Mouse (Mus musculus) stomach, embryonic 16.5 days (tissue): ENCODE data around the gene Fcgr4. TPM values are rescaled to one million over a fixed set of nuclear protein-coding genes. Genes with fewer than 3 reads are reported as not detected.
"Not testable (repeated sequence)": the region's sequence is repeated elsewhere in the genome, so short reads cannot be mapped to it uniquely, and the experiment has no call there.

ENCODE experiments used
- ATAC-seq: fragments of 200-750 bp; cut with Nextera tagmentation; 2 replicates; pipeline ENCODE4 v1.8.0; 2017; ENCODE audit warnings: moderate number of reproducible peaks, moderate TSS enrichment; ENCODE audit not compliant: insufficient read depth, low FRiP score
- H3K27ac ChIP-seq: fragments of 300-500 bp; sonication (generic); 2 replicates; pipeline ENCODE4 v1.5.1; 2014; ENCODE audit warnings: low read length
- H3K27me3 ChIP-seq: fragments of 300-500 bp; sonication (generic); 2 replicates; pipeline ENCODE4 v1.6.1; 2014; ENCODE audit warnings: low read length, control low read depth, mixed read lengths; ENCODE audit not compliant: control insufficient read depth, insufficient read depth
- H3K36me3 ChIP-seq: fragments of 300-500 bp; sonication (generic); 2 replicates; pipeline ENCODE4 v1.6.1; 2014; ENCODE audit warnings: low read length; ENCODE audit not compliant: control insufficient read depth, insufficient read depth
- H3K4me1 ChIP-seq: fragments of 300-500 bp; sonication (generic); 2 replicates; pipeline ENCODE4 v1.6.1; 2014; ENCODE audit warnings: low read length, control low read depth, mixed read lengths; ENCODE audit not compliant: control insufficient read depth, insufficient read depth
- H3K4me2 ChIP-seq: fragments of 300-500 bp; sonication (generic); 2 replicates; pipeline ENCODE4 v1.6.1; 2014; ENCODE audit warnings: low read depth, low read length, mixed read lengths
- H3K4me3 ChIP-seq: fragments of 300-500 bp; sonication (generic); replicated peaks from 2 replicates; pipeline ENCODE4 v1.5.1; 2014; ENCODE audit warnings: mild to moderate bottlenecking, low read length
- H3K9ac ChIP-seq: fragments of 300-500 bp; sonication (generic); 2 replicates; pipeline ENCODE4 v1.6.1; 2014; ENCODE audit warnings: low read length
- H3K9me3 ChIP-seq: fragments of 300-500 bp; sonication (generic); replicated peaks from 2 replicates; pipeline ENCODE4 v1.6.1; 2016; ENCODE audit warnings: low read length, control low read depth; ENCODE audit not compliant: control insufficient read depth
- WGBS: fragments of 180-500 bp; shearing (Covaris S2); extraction: QIAGEN DNeasy Blood & Tissue Kit; methylation state at CpG from one replicate; pipeline ENCODE4 v1.1.7; 2014; 5-methylcytosine and 5-hydroxymethylcytosine counted together
- polyA plus RNA-seq: library from polyadenylated mRNA; unstranded; fragments of >200 nt; fragmentation: Nextera tagmentation; extraction: Ambion mirVana; gene quantifications from 2 replicates; pipeline ENCODE4 v1.2.1, GENCODE M21; 2015

Gene Fcgr4
- polyA plus RNA-seq, 1 experiment from 2014 or later, result 1.5 TPM

- no peaks in the 10 kb centered on the region for H3K9me3 ChIP-seq
- no peak for ATAC-seq
- no peak overlapping the region for H3K4me2 ChIP-seq
- no peak overlapping the region for H3K4me3 ChIP-seq
- H3K27me3 ChIP-seq, result no peaks in the 10 kb centered on the region
- H3K4me1 ChIP-seq, result no peaks in the 10 kb centered on the region
- 79% methylated on average over 5 of the region's 5 CpGs for WGBS
- H3K9ac ChIP-seq, result no peak overlapping the region
- no peak overlapping the region for H3K27ac ChIP-seq
- no peaks in the 10 kb centered on the region for H3K36me3 ChIP-seq
These were observed 38.5 kb downstream of the Fcgr4 start for GRCm38 (mm10) chr1:171057253-171057652.

GRCm38 (mm10) chr1:171059203-171059602 lies 40.5 kb downstream of the Fcgr4 start:
- no peak for ATAC-seq
- no peak overlapping the region for H3K9ac ChIP-seq
- no peak overlapping the region for H3K4me3 ChIP-seq
- WGBS, result 53% methylated on average over 2 of the region's 2 CpGs
- no peaks in the 10 kb centered on the region for H3K36me3 ChIP-seq
- no peaks in the 10 kb centered on the region for H3K4me1 ChIP-seq
- no peak overlapping the region for H3K27ac ChIP-seq
- H3K9me3 ChIP-seq, result no peaks in the 10 kb centered on the region
- 0 out of 2 replicates have a peak, but pooled peaks cover 4% of the 10 kb centered on the region for H3K27me3 ChIP-seq
- H3K4me2 ChIP-seq, result no peak overlapping the region

- no peaks in the 10 kb centered on the region for H3K36me3 ChIP-seq
- WGBS, result 20% methylated on average over 10 of the region's 10 CpGs
- H3K4me1 ChIP-seq, result 0 out of 2 replicates have a peak, but pooled peaks cover 2% of the 10 kb centered on the region
- ATAC-seq, result no peak
- peak overlapping the region; percentile 31; the same call in 1 of the 2 replicates for H3K27ac ChIP-seq
- H3K9me3 ChIP-seq, result no peaks in the 10 kb centered on the region
- no peak overlapping the region for H3K9ac ChIP-seq
- H3K4me3 ChIP-seq, result no peak overlapping the region
- peak overlapping the region; percentile 16 for H3K4me2 ChIP-seq
- peaks cover 7% of the 10 kb centered on the region; the same call in 1 of the 2 replicates for H3K27me3 ChIP-seq
These were observed 41.7 kb downstream of the Fcgr4 start for GRCm38 (mm10) chr1:171060392-171060791.

- 60% methylated on average over 3 of the region's 3 CpGs for WGBS
These were observed 42.8 kb downstream of the Fcgr4 start for GRCm38 (mm10) chr1:171061566-171061965.

GRCm38 (mm10) chr1:171063569-171064490 lies 45.1 kb downstream of the Fcgr4 start:
- not testable (repeated sequence) for H3K9me3 ChIP-seq, H3K27ac ChIP-seq, H3K36me3 ChIP-seq, H3K4me1 ChIP-seq
- peak; percentile 79 for ATAC-seq
- Histone ChIP-seq H3K27me3 (peaks cover 14% of the 10 kb centered on the region), H3K9ac (peak overlapping the region; percentile 22; the same call in 1 of the 2 replicates), H3K4me3 (peak overlapping the region; percentile 38), H3K4me2 (peak overlapping the region; percentile 47)
- WGBS, result 7% methylated on average over 38 of the region's 61 CpGs

More at GRCm38 (mm10) chr1:171061566-171061965, 42.8 kb downstream of the Fcgr4 start:
- Histone ChIP-seq H3K4me2 (no peak overlapping the region), H3K36me3 (no peaks in the 10 kb centered on the region), H3K9ac (no peak overlapping the region), H3K9me3 (no peaks in the 10 kb centered on the region), H3K27ac (no peak overlapping the region), H3K4me1 (0 out of 2 replicates have a peak, but pooled peaks cover 2% of the 10 kb centered on the region), H3K27me3 (peaks cover 11% of the 10 kb centered on the region), H3K4me3 (no peak overlapping the region)
- no peak for ATAC-seq

- Histone ChIP-seq H3K4me2 (peak within 1 kb of the TSS; percentile 50), H3K27me3 (peaks cover 19% of the 10 kb centered on the region), H3K9ac (peak within 1 kb of the TSS; percentile 22; the same call in 1 of the 2 replicates), H3K4me3 (peak within 1 kb of the TSS; percentile 39)
- H3K36me3 ChIP-seq, H3K9me3 ChIP-seq, H3K27ac ChIP-seq, H3K4me1 ChIP-seq: not testable (repeated sequence)
- ATAC-seq, result peak; percentile 68
- WGBS, result 2% methylated on average over 40 of the region's 75 CpGs
These were observed 45.9 kb downstream of the Fcgr4 start, which contains the start of gene Fcgr3 for GRCm38 (mm10) chr1:171064491-171065242. Gene Fcgr3, minus strand, starts transcription at chr1:171064935.

- H3K9me3 ChIP-seq, H3K4me1 ChIP-seq, H3K27ac ChIP-seq, H3K36me3 ChIP-seq, H3K9ac ChIP-seq: not testable (repeated sequence)
- H3K4me2 ChIP-seq, result peak overlapping the region; percentile 50
- ATAC-seq, result peak; percentile 48
- H3K4me3 ChIP-seq, result peak overlapping the region; percentile 39
- peaks cover 20% of the 10 kb centered on the region for H3K27me3 ChIP-seq
- 1% methylated on average over 17 of the region's 35 CpGs for WGBS
These were observed 46.5 kb downstream of the Fcgr4 start for GRCm38 (mm10) chr1:171065243-171065587.

GRCm38 (mm10) chr1:171065768-171066167 lies 47.0 kb downstream of the Fcgr4 start:
- Histone ChIP-seq H3K27me3 (peaks cover 20% of the 10 kb centered on the region), H3K4me3 (peak overlapping the region; percentile 37), H3K4me2 (peak overlapping the region; percentile 44; the same call in 1 of the 2 replicates)
- H3K9ac ChIP-seq, H3K4me1 ChIP-seq, H3K27ac ChIP-seq, H3K9me3 ChIP-seq, H3K36me3 ChIP-seq: not testable (repeated sequence)
- ATAC-seq, result peak; percentile 5; the same call in 1 of the 2 replicates
- 4% methylated on average over 26 of the region's 45 CpGs for WGBS

- not testable (repeated sequence) for H3K36me3 ChIP-seq, H3K9me3 ChIP-seq, H3K4me3 ChIP-seq, H3K9ac ChIP-seq, H3K4me1 ChIP-seq, H3K27ac ChIP-seq, H3K4me2 ChIP-seq
- ATAC-seq, result peak; percentile 38; the same call in 1 of the 2 replicates
- H3K27me3 ChIP-seq, result peaks cover 20% of the 10 kb centered on the region
- 35% methylated on average over 2 of the region's 10 CpGs for WGBS
These were observed 47.9 kb downstream of the Fcgr4 start for GRCm38 (mm10) chr1:171066583-171066982.
